Mouse (Mus musculus) limb, embryonic 13.5 days (tissue): Measurements from ENCODE around the gene Sctr. TPM values are rescaled to one million over a fixed set of nuclear protein-coding genes. Genes with fewer than 3 reads are reported as not detected.
A peak's percentile ranks its signal among the peaks of the same experiment; 100 is the strongest.

Experiments used
- ATAC-seq: fragments of 200-750 bp; cut with Nextera tagmentation; 2 replicates; pipeline ENCODE4 v1.8.0; 2017; ENCODE audit warnings: low read depth, moderate number of reproducible peaks, moderate TSS enrichment; ENCODE audit not compliant: low FRiP score
- H3K27ac ChIP-seq: fragments of 300-500 bp; sonication (generic); 2 replicates; pipeline ENCODE4 v1.5.1; 2015; ENCODE audit warnings: inconsistent platforms, mild to moderate bottlenecking, moderate library complexity
- H3K27me3 ChIP-seq: fragments of 300-500 bp; sonication (generic); 2 replicates; pipeline ENCODE4 v1.6.1; 2015; ENCODE audit warnings: mild to moderate bottlenecking, inconsistent platforms
- H3K36me3 ChIP-seq: fragments of 300-500 bp; sonication (generic); 2 replicates; pipeline ENCODE4 v1.6.1; 2015; ENCODE audit warnings: inconsistent platforms, mild to moderate bottlenecking, moderate library complexity
- H3K4me1 ChIP-seq: fragments of 300-500 bp; sonication (generic); 2 replicates; pipeline ENCODE4 v1.6.1; 2015; ENCODE audit warnings: inconsistent platforms
- H3K4me2 ChIP-seq: fragments of 300-500 bp; sonication (generic); replicated peaks from 2 replicates; pipeline ENCODE4 v1.6.1; 2015; ENCODE audit warnings: inconsistent platforms, mild to moderate bottlenecking, moderate library complexity
- H3K4me3 ChIP-seq: fragments of 300-500 bp; sonication (generic); 2 replicates; pipeline ENCODE4 v1.5.1; 2015; ENCODE audit warnings: moderate library complexity, mild to moderate bottlenecking, inconsistent platforms
- H3K9ac ChIP-seq: fragments of 300-500 bp; sonication (generic); 2 replicates; pipeline ENCODE4 v1.6.1; 2015; ENCODE audit warnings: mild to moderate bottlenecking, inconsistent platforms
- H3K9me3 ChIP-seq: fragments of 300-500 bp; sonication (generic); 2 replicates; pipeline ENCODE4 v1.6.1; 2016; ENCODE audit warnings: inconsistent platforms
- WGBS: fragments of 180-500 bp; shearing (Covaris S2); methylation state at CpG from one replicate; pipeline ENCODE4 v1.1.7; 2015; 5-methylcytosine and 5-hydroxymethylcytosine counted together
- polyA plus RNA-seq: library from polyadenylated mRNA; unstranded; fragments of >200 nt; fragmentation: Nextera tagmentation; extraction: Ambion mirVana; gene quantifications from 2 replicates; pipeline ENCODE4 v1.2.1, GENCODE M21; 2015

Sctr gene
- polyA plus RNA-seq, 1 experiment from 2014 or later: 0.20 TPM

GRCm38 (mm10) chr1:120012638-120013037 lies 5.9 kb downstream of the Sctr start:
- peaks cover 8% of the 10 kb centered on the region for H3K4me1 ChIP-seq
- H3K9ac ChIP-seq: no peak overlapping the region
- no peak for ATAC-seq
- 85% methylated on average over 12 of the region's 12 CpGs for WGBS
- H3K36me3 ChIP-seq: no peaks in the 10 kb centered on the region
- H3K4me3 ChIP-seq: no peak overlapping the region
- no peak overlapping the region for H3K27ac ChIP-seq
- H3K4me2 ChIP-seq: no peak overlapping the region
- peaks cover 16% of the 10 kb centered on the region for H3K27me3 ChIP-seq
- H3K9me3 ChIP-seq: no peaks in the 10 kb centered on the region

DNA sequence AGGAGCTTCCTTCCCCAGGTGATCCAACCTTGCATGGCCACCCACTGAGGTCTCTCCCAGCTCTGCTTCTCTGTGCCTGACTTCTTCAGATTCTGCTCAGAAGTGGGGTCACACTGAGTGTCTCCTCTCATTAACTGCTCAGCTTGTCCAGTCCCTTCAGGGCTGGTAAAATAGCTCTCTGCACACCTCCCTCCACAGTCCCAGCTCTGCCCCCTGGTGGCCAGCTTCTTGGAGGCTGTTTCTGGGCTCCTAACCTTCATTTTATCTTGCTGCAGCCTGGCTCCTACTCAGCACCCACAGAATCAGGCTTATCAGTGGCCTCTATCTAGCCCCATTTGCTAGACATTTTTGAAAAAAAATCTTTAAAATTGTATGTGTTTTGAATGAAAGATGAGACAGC lies 6.4 kb downstream of the Sctr start:
- Histone ChIP-seq H3K27me3 (peaks cover 11% of the 10 kb centered on the region), H3K4me2 (no peak overlapping the region), H3K9ac (no peak overlapping the region), H3K27ac (no peak overlapping the region), H3K4me1 (peaks cover 3% of the 10 kb centered on the region), H3K4me3 (no peak overlapping the region), H3K36me3 (no peaks in the 10 kb centered on the region), H3K9me3 (no peaks in the 10 kb centered on the region)
- 0 out of 2 replicates have a peak, but pooled peaks have one; percentile 28 for ATAC-seq

DNA sequence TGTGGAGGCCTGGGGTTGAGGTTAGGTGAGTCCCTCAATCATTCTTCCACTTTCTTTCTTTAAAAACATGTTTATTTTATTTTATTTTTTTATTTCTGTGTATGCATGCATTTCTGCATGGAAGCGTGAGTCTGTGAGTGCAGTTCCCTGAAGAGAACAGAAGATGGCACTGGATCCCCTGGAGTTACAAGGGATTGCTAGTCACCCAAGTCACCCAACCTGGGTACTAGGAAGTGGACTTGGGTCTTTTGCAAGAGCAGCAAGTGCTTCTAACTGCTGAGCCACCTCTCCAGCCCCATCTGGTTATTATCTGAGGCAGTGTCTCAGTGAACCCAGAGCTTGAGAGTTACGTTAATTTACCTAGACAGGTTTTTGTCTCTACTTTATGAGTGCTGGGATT lies 9.5 kb downstream of the Sctr start:
- Histone ChIP-seq H3K9me3 (no peaks in the 10 kb centered on the region), H3K27ac (no peak overlapping the region)
- WGBS: 72% methylated on average over 2 of the region's 2 CpGs

DNA sequence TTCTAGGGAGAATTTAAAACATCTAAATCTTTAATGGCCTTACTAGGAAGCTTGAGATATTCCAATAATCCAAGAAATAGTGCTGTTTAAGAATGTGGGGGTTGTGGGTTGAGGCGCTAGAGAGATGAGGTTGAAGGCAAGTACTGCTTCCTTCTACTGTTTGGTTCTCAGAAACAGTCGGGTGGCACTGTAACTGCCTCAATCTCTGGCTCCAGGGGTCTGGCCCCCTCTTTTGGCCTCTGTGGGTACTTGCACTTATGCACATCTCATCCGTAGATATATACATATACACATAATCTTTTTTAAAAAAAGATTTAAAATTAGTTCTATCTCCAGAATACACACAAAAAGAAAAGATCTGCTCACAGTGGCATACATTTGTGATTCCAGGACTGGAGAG lies 12.2 kb downstream of the Sctr start:
- WGBS: 67% methylated on average over 3 of the region's 3 CpGs
- Histone ChIP-seq H3K4me2 (no peak overlapping the region), H3K36me3 (no peaks in the 10 kb centered on the region), H3K4me3 (no peak overlapping the region), H3K9ac (no peak overlapping the region), H3K4me1 (peaks cover 2% of the 10 kb centered on the region; the same call in 1 of the 2 replicates), H3K27me3 (no peaks in the 10 kb centered on the region), H3K9me3 (no peaks in the 10 kb centered on the region), H3K27ac (no peak overlapping the region)
- ATAC-seq: no peak

More for the DNA sequence above, 9.5 kb downstream of the Sctr start:
- no peaks in the 10 kb centered on the region for H3K36me3 ChIP-seq
- no peaks in the 10 kb centered on the region for H3K27me3 ChIP-seq
- H3K4me2 ChIP-seq: no peak overlapping the region
- no peak overlapping the region for H3K9ac ChIP-seq
- ATAC-seq: no peak
- no peak overlapping the region for H3K4me3 ChIP-seq
- no peaks in the 10 kb centered on the region for H3K4me1 ChIP-seq

DNA sequence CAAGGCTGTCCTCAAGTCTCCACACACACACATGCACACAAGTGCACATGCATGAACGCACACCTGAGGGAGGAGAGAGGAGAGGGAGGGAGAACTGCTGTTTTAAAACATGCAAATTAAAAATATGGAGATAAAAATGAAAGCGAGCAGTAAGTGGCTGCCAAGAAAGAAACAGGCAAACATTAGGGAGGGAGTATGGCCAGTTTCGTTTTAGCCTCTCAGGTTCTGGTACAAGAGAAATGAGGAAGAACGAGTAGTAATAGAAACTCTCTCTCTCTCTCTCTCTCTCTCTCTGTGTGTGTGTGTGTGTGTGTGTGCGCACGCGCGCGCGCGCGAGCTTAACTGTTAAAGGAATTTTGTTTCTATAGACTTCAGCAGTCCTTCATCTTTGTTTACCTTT lies 12.7 kb downstream of the Sctr start:
- Histone ChIP-seq H3K4me1 (peaks cover 7% of the 10 kb centered on the region; the same call in 1 of the 2 replicates), H3K36me3 (no peaks in the 10 kb centered on the region), H3K9ac (no peak overlapping the region), H3K27me3 (no peaks in the 10 kb centered on the region), H3K27ac (no peak overlapping the region), H3K4me2 (no peak overlapping the region), H3K4me3 (no peak overlapping the region), H3K9me3 (no peaks in the 10 kb centered on the region)
- 94% methylated on average over 12 of the region's 12 CpGs for WGBS
- ATAC-seq: no peak

- no peak overlapping the region for H3K9ac ChIP-seq
- H3K9me3 ChIP-seq: no peaks in the 10 kb centered on the region
- no peaks in the 10 kb centered on the region for H3K27me3 ChIP-seq
- WGBS: 70% methylated on average over 7 of the region's 7 CpGs
- no peak overlapping the region for H3K4me3 ChIP-seq
- no peak for ATAC-seq
- H3K36me3 ChIP-seq: no peaks in the 10 kb centered on the region
- no peak overlapping the region for H3K27ac ChIP-seq
- peaks cover 12% of the 10 kb centered on the region for H3K4me1 ChIP-seq
- H3K4me2 ChIP-seq: no peak overlapping the region
Measured at GRCm38 (mm10) chr1:120020322-120020897, 13.7 kb downstream of the Sctr start.

GRCm38 (mm10) chr1:120021951-120022350 lies 15.3 kb downstream of the Sctr start:
- Histone ChIP-seq H3K9me3 (no peaks in the 10 kb centered on the region), H3K36me3 (no peaks in the 10 kb centered on the region), H3K27ac (no peak overlapping the region), H3K4me2 (no peak overlapping the region), H3K4me1 (peaks cover 12% of the 10 kb centered on the region), H3K4me3 (no peak overlapping the region), H3K9ac (no peak overlapping the region), H3K27me3 (no peaks in the 10 kb centered on the region)
- ATAC-seq: no peak
- WGBS: 87% methylated on average over 17 of the region's 17 CpGs

DNA sequence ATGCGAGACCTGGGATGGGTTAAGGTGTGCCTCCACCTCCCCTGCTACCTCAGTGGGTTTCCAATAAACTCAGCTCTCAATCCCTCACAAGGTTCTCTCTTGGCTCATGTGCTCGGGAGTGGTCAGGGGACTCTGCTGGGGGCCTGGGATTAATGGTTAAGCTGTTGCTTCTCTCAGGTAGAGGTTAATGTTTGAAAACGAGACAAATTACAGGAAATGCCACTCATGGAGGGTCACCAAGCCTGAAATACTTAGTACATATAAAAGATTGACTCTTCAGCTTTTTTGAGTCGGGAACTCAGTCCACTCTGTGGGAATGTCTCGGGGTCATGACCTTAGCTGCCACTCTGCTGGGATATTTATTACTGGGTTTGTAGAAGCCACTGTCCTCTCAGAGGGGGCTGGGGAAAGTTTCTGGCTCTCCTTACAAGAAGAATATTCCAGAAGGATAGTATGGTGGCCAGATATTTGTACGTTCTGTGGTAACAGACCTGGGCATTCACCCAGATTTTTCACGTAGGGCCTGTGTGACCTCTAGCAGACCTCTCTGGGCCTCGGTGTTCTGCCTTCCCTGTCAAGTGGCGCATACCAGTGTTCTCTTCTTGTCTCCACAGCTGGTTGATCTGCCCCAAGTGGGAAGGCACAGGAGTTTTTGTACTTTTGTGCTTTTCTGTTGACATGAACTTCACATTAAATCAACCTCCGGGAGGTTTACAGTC lies 17.8 kb downstream of the Sctr start:
- Histone ChIP-seq H3K4me3 (no peak overlapping the region), H3K27ac (no peak overlapping the region), H3K36me3 (no peaks in the 10 kb centered on the region), H3K9me3 (no peaks in the 10 kb centered on the region), H3K27me3 (no peaks in the 10 kb centered on the region), H3K9ac (no peak overlapping the region), H3K4me1 (peaks cover 15% of the 10 kb centered on the region), H3K4me2 (no peak overlapping the region)
- ATAC-seq: no peak
- 51% methylated on average over 10 of the region's 10 CpGs for WGBS

- no peaks in the 10 kb centered on the region for H3K27me3 ChIP-seq
- H3K4me2 ChIP-seq: no peak overlapping the region
- H3K9me3 ChIP-seq: no peaks in the 10 kb centered on the region
- H3K4me3 ChIP-seq: no peak overlapping the region
- 19% methylated on average over 2 of the region's 2 CpGs for WGBS
- no peaks in the 10 kb centered on the region for H3K36me3 ChIP-seq
- no peak overlapping the region for H3K9ac ChIP-seq
- no peak overlapping the region for H3K27ac ChIP-seq
- no peak for ATAC-seq
- H3K4me1 ChIP-seq: peaks cover 15% of the 10 kb centered on the region
Measured at GRCm38 (mm10) chr1:120025050-120025439, 18.4 kb downstream of the Sctr start.

GRCm38 (mm10) chr1:120027693-120028092 lies 21.0 kb downstream of the Sctr start:
- Histone ChIP-seq H3K4me1 (peaks cover 15% of the 10 kb centered on the region), H3K9me3 (no peaks in the 10 kb centered on the region), H3K9ac (no peak overlapping the region), H3K36me3 (no peaks in the 10 kb centered on the region), H3K27me3 (no peaks in the 10 kb centered on the region), H3K27ac (no peak overlapping the region), H3K4me3 (no peak overlapping the region), H3K4me2 (no peak overlapping the region)
- 71% methylated on average over 4 of the region's 4 CpGs for WGBS
- no peak for ATAC-seq

GRCm38 (mm10) chr1:120030474-120030873 lies 23.8 kb downstream of the Sctr start:
- H3K36me3 ChIP-seq: no peaks in the 10 kb centered on the region
- H3K9ac ChIP-seq: no peak overlapping the region
- H3K27ac ChIP-seq: no peak overlapping the region
- H3K9me3 ChIP-seq: no peaks in the 10 kb centered on the region
- WGBS: 76% methylated on average over 3 of the region's 3 CpGs
- ATAC-seq: no peak
- peaks cover 3% of the 10 kb centered on the region; the same call in 1 of the 2 replicates for H3K4me1 ChIP-seq
- H3K4me3 ChIP-seq: no peak overlapping the region
- no peak overlapping the region for H3K4me2 ChIP-seq
- no peaks in the 10 kb centered on the region for H3K27me3 ChIP-seq

DNA sequence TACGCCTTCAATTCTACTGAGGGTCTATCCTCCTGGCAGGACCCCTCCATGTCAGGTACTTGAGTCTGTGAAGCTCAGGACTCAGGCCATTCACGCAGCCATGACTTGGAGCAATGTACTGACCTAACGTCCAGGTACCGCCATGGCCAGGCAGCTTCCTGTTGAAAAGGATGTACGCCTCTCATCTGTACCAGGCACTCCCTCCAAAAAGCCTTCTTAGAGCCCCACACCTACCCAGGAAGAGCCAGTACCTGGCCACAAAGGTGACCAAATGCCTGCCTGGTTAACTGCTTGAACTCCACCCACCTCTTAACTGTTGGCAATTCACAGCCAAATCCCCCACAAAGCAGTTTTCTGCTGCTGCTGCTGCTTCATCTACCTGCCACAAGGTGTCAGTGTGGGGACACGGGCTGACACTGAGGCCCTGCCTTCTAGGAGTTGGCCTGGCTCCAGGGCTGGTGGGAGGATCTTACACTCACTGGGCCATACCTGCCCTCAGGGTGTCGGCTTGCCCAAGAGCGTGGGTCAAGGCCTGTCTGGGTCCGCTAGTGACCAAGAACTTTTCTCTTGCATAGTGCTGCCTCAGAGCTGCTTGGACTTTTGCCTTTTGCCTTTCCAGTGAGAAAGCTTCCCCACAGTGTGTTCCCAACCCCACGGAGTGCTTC lies 26.2 kb downstream of the Sctr start:
- no peaks in the 10 kb centered on the region for H3K27me3 ChIP-seq
- ATAC-seq: peak; percentile 82
- H3K4me3 ChIP-seq: no peak overlapping the region
- H3K27ac ChIP-seq: no peak overlapping the region
- H3K9me3 ChIP-seq: no peaks in the 10 kb centered on the region
- H3K36me3 ChIP-seq: no peaks in the 10 kb centered on the region
- no peaks in the 10 kb centered on the region; the same call in 1 of the 2 replicates for H3K4me1 ChIP-seq
- no peak overlapping the region for H3K4me2 ChIP-seq
- WGBS: 47% methylated on average over 10 of the region's 10 CpGs
- no peak overlapping the region for H3K9ac ChIP-seq
